Mouse (Mus musculus) ES-E14 (cell line): ENCODE results near the gene Fzd1. TPM values are rescaled to one million over a fixed set of nuclear protein-coding genes. Genes with fewer than 3 reads are reported as not detected.

Source experiments
- DNase-seq: peaks from one replicate; pipeline ENCODE4 v3.0.0-alpha.2; 2013; ENCODE audit warnings: low read depth, low spot score
- H3K27ac ChIP-seq: 2 replicates; pipeline ENCODE4 v1.5.1; 2012; ENCODE audit warnings: low read depth, mild to moderate bottlenecking, low read length, moderate library complexity, mixed read lengths; ENCODE audit not compliant: poor library complexity, insufficient read depth, severe bottlenecking
- H3K36me3 ChIP-seq: 2 replicates; pipeline ENCODE4 v1.6.1; 2012; ENCODE audit warnings: mild to moderate bottlenecking, low read length, moderate library complexity, mixed read lengths; ENCODE audit not compliant: control insufficient read depth, poor library complexity, insufficient read depth, severe bottlenecking
- H3K4me1 ChIP-seq, 2 experiments: fragments of 150-350 bp in 1 of 2; sonication (generic) in 1 of 2; 2 replicates each; pipeline ENCODE4 v1.6.1; 2012; ENCODE audit warnings: low read length in 2 of 2, mild to moderate bottlenecking in 1 of 2, mixed read lengths in 1 of 2; ENCODE audit not compliant: control insufficient read depth in 2 of 2, insufficient read depth in 2 of 2, poor library complexity in 1 of 2
- H3K4me3 ChIP-seq, 2 experiments: fragments of 150-350 bp in 1 of 2; sonication (generic) in 1 of 2; 2 replicates each; pipeline ENCODE4 v1.5.1; 2012; ENCODE audit warnings: low read length in 2 of 2, low read depth in 1 of 2, mild to moderate bottlenecking in 1 of 2, mixed read lengths in 1 of 2; ENCODE audit not compliant: insufficient read depth in 1 of 2, poor library complexity in 1 of 2, severe bottlenecking in 1 of 2
- H3K9ac ChIP-seq: 2 replicates; pipeline ENCODE4 v1.6.1; 2012; ENCODE audit warnings: low read depth, mild to moderate bottlenecking, low read length, mixed read lengths; ENCODE audit not compliant: poor library complexity, insufficient read depth, severe bottlenecking
- H3K9me3 ChIP-seq: fragments of 150-350 bp; sonication (generic); 2 replicates; pipeline ENCODE4 v1.6.1; 2012; ENCODE audit warnings: low read depth, mild to moderate bottlenecking, low read length; ENCODE audit not compliant: control insufficient read depth, insufficient read depth
- CHD2 ChIP-seq: IDR thresholded peaks from 2 replicates; pipeline ENCODE4 v1.6.1; 2014; ENCODE audit warnings: mild to moderate bottlenecking, low read depth, low read length, inconsistent platforms
- HCFC1 ChIP-seq: IDR thresholded peaks from 2 replicates; pipeline ENCODE4 v1.6.1; 2012; ENCODE audit warnings: low read length, inconsistent platforms, borderline replicate concordance; ENCODE audit not compliant: insufficient read depth
- MAFK ChIP-seq: IDR thresholded peaks from 2 replicates; pipeline ENCODE4 v1.6.1; 2014; ENCODE audit warnings: mild to moderate bottlenecking, low read depth, low read length, inconsistent platforms; ENCODE audit not compliant: insufficient read depth
- ZC3H11A ChIP-seq: IDR thresholded peaks from 2 replicates; pipeline ENCODE4 v1.6.1; 2012; ENCODE audit warnings: low read depth, mild to moderate bottlenecking, inconsistent platforms, low read length, borderline replicate concordance
- ZNF384 ChIP-seq: IDR thresholded peaks from 2 replicates; pipeline ENCODE4 v1.6.1; 2012; ENCODE audit warnings: low read depth, low read length, inconsistent platforms
- in situ Hi-C, 2 experiments: fragments of 600-800 bp; cut with MboI; formaldehyde crosslinking; loops; one replicate each; pipeline ENCODE4 v1.15.1; 2025; ENCODE audit warnings: low sequenced_read_pairs in 2 of 2, inconsistent platforms in 1 of 2; ENCODE audit not compliant: unreplicated experiment in 2 of 2
- total RNA-seq: library from RNA; depleted of rRNA; stranded (reverse); fragments of 300-350 nt; gene quantifications from 2 replicates; pipeline ENCODE4 v1.2.3, GENCODE M21; 2012

Gene Fzd1
- total RNA-seq, 1 experiment: 3.5 TPM

- Histone ChIP-seq H3K9me3 (no peaks in the 10 kb centered on the region), H3K9ac (no peak overlapping the region), H3K4me1 (no peaks in the 10 kb centered on the region), H3K4me3 (no peak overlapping the region), H3K27ac (no peak overlapping the region), H3K36me3 (no peaks in the 10 kb centered on the region)
- TF ChIP-seq ZC3H11A (no peak), ZNF384 (no peak), CHD2 (no peak), MAFK (no peak), HCFC1 (no peak)
- DNase-seq: no peak
- in situ Hi-C loops: no loop called here
Observed at GRCm38 (mm10) chr5:4778274-4778673, 20.4 kb upstream of the Fzd1 start.

GRCm38 (mm10) chr5:4776495-4776894 lies 18.7 kb upstream of the Fzd1 start:
- TF ChIP-seq HCFC1 (no peak), CHD2 (no peak), ZNF384 (no peak), ZC3H11A (no peak), MAFK (no peak)
- DNase-seq: no peak
- in situ Hi-C loops: no loop called here

GRCm38 (mm10) chr5:4773090-4773772 lies 15.4 kb upstream of the Fzd1 start:
- no peak overlapping the region for H3K9ac ChIP-seq
- TF ChIP-seq ZNF384 (no peak), HCFC1 (no peak), ZC3H11A (no peak), MAFK (no peak), CHD2 (no peak)
- DNase-seq: no peak
- no peaks in the 10 kb centered on the region for H3K4me1 ChIP-seq
- no peak overlapping the region for H3K4me3 ChIP-seq
- H3K36me3 ChIP-seq: no peaks in the 10 kb centered on the region
- no peaks in the 10 kb centered on the region for H3K9me3 ChIP-seq
- in situ Hi-C loops: no loop called here
- H3K27ac ChIP-seq: no peak overlapping the region

More at GRCm38 (mm10) chr5:4776495-4776894, 18.7 kb upstream of the Fzd1 start:
- Histone ChIP-seq H3K36me3 (no peaks in the 10 kb centered on the region), H3K4me1 (no peaks in the 10 kb centered on the region), H3K9me3 (no peaks in the 10 kb centered on the region), H3K4me3 (no peak overlapping the region), H3K9ac (no peak overlapping the region), H3K27ac (no peak overlapping the region)

GRCm38 (mm10) chr5:4770609-4771008 lies 12.8 kb upstream of the Fzd1 start:
- TF ChIP-seq ZC3H11A: no peak
- no peak for TF ChIP-seq ZNF384
- TF ChIP-seq CHD2: no peak
- no peak for TF ChIP-seq MAFK
- TF ChIP-seq HCFC1: no peak
- Histone ChIP-seq H3K9me3 (no peaks in the 10 kb centered on the region), H3K27ac (no peak overlapping the region), H3K9ac (no peak overlapping the region), H3K4me3 (no peak overlapping the region), H3K36me3 (no peaks in the 10 kb centered on the region), H3K4me1 (no peaks in the 10 kb centered on the region)
- no peak for DNase-seq
- in situ Hi-C loops: no loop called here

DNA sequence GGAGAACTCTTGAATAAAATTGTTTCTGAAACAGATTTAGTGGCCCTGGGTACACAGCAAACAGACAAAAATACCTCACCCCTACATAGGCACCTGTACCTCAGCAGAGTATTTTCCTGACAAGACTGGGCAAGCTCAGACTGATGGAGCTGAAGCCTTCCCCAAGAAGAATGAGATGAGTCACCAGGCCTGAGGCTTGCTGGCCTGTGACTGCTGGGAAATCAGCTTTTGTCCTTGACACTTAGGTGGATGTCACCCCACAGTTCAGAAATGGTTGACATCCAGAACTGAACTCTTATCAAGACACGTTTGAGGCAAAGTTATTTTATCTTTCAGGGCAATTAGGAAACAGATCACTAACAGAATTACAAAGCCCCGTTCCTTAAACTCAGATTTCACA lies 10.1 kb upstream of the Fzd1 start:
- H3K9me3 ChIP-seq: no peaks in the 10 kb centered on the region
- H3K27ac ChIP-seq: no peak overlapping the region
- in situ Hi-C loops: no loop called here
- H3K36me3 ChIP-seq: no peaks in the 10 kb centered on the region
- no peak overlapping the region for H3K4me3 ChIP-seq
- H3K9ac ChIP-seq: no peak overlapping the region
- no peak for DNase-seq
- H3K4me1 ChIP-seq: no peaks in the 10 kb centered on the region
- TF ChIP-seq HCFC1 (no peak), ZNF384 (no peak), ZC3H11A (no peak), MAFK (no peak), CHD2 (no peak)
